ENCODE assay signal across 7 mouse cellular contexts in genomic region chr3:144556625-144557324, GRCm38 (mm10). TPM values are rescaled to one million over a fixed set of nuclear protein-coding genes. Genes with fewer than 3 reads are reported as not detected.
A peak's percentile ranks its signal among the peaks of the same experiment; 100 is the strongest.
DNase-seq lines count a peak whose midpoint lies in the region; ATAC-seq lines count a peak whose summit lies in the region.

No protein-coding gene starts in this region.

- no peaks in the 10 kb centered on the region for H3K27me3 ChIP-seq in intestine, embryonic 16.5 days (replicated peaks; ENCODE audit: control insufficient read depth, insufficient read depth, low read length)
- H3K27me3 ChIP-seq in midbrain, embryonic 13.5 days, result no peaks in the 10 kb centered on the region

- DNase-seq in ZHBTc4 (ENCODE audit: low read depth, low spot score), result peak; percentile 37
- DNase-seq in embryo, embryonic 9.5 days (ENCODE audit: extremely low spot score), result peak; percentile 48
- no peak for DNase-seq in left cerebral cortex, postnatal 4 days
- no peak for DNase-seq in T-cell, adult 2 months (ENCODE audit: low spot score)
- DNase-seq in spleen, postnatal 4 days (ENCODE audit: low spot score in 2 of 2), result no peak

- H3K27ac ChIP-seq in intestine, embryonic 16.5 days (ENCODE audit: low read length), result no peak overlapping the region
- peak overlapping the region; percentile 51; the same call in 1 of the 2 replicates for H3K27ac ChIP-seq in midbrain, embryonic 13.5 days

- peak overlapping the region; percentile 45; the same call in 1 of the 2 replicates for H3K9ac ChIP-seq in intestine, embryonic 16.5 days (ENCODE audit: low read depth, low read length)
- peak overlapping the region; percentile 55 for H3K9ac ChIP-seq in midbrain, embryonic 13.5 days (replicated peaks)

- ATAC-seq in intestine, embryonic 16.5 days, result peak; percentile 56; the same call in 1 of the 2 replicates
- ATAC-seq in midbrain, embryonic 13.5 days, result peak; percentile 54

- H3K4me2 ChIP-seq in intestine, embryonic 16.5 days (ENCODE audit: low read depth, low read length), result peak overlapping the region; percentile 42
- peak overlapping the region; percentile 54 for H3K4me2 ChIP-seq in midbrain, embryonic 13.5 days (replicated peaks)

- H3K9me3 ChIP-seq in intestine, embryonic 16.5 days (ENCODE audit: control insufficient read depth, low read length), result no peaks in the 10 kb centered on the region
- H3K9me3 ChIP-seq in midbrain, embryonic 13.5 days, result no peaks in the 10 kb centered on the region

- intact Hi-C loops in left cerebral cortex, postnatal 4 days (cut with DNase I), result no loop called here

- H3K36me3 ChIP-seq in intestine, embryonic 16.5 days (ENCODE audit: control insufficient read depth, insufficient read depth, low read length), result no peaks in the 10 kb centered on the region
- no peaks in the 10 kb centered on the region for H3K36me3 ChIP-seq in midbrain, embryonic 13.5 days

- WGBS in intestine, embryonic 16.5 days, result 23% methylated on average over 16 of the region's 16 CpGs
- 2% methylated on average over 16 of the region's 16 CpGs for WGBS in midbrain, embryonic 13.5 days

- H3K4me1 ChIP-seq in intestine, embryonic 16.5 days (ENCODE audit: control insufficient read depth, insufficient read depth, low read length), result peaks cover 31% of the 10 kb centered on the region
- peaks cover 39% of the 10 kb centered on the region for H3K4me1 ChIP-seq in midbrain, embryonic 13.5 days (replicated peaks)

- 0 out of 2 replicates have a peak overlapping the region, but pooled peaks have one; percentile 1 for H3K4me3 ChIP-seq in intestine, embryonic 16.5 days (ENCODE audit: low read length)
- peak overlapping the region; percentile 12; the same call in 1 of the 2 replicates for H3K4me3 ChIP-seq in midbrain, embryonic 13.5 days (replicated peaks)

RNA-seq across cellular contexts. Expression of gene Hs2st1, which starts 13.2 kb away (rescaled TPM):
- 6.2 and 6.4 TPM in 2 replicates for polyA plus RNA-seq in intestine, embryonic 16.5 days (2015; fragmentation: Nextera tagmentation; extraction: Ambion mirVana)
- 13.9 and 17.4 TPM in 2 replicates for polyA plus RNA-seq in midbrain, embryonic 13.5 days (2015; fragmentation: Nextera tagmentation; extraction: Ambion mirVana)
- total RNA-seq in left cerebral cortex, postnatal 4 days (2021), result 10 to 100 TPM; 56.3 to 60.1 TPM

RNA-seq across cellular contexts. Expression of gene Selenof, which starts 13.3 kb away (rescaled TPM):
- 597 and 626 TPM in 2 replicates for polyA plus RNA-seq in intestine, embryonic 16.5 days (2015; fragmentation: Nextera tagmentation; extraction: Ambion mirVana)
- 518 and 526 TPM in 2 replicates for polyA plus RNA-seq in midbrain, embryonic 13.5 days (2015; fragmentation: Nextera tagmentation; extraction: Ambion mirVana)
- 100 to 1,000 TPM; 248 to 253 TPM for total RNA-seq in left cerebral cortex, postnatal 4 days (2021)

Comparison
In these comparisons a context has a peak if more than half of its experiments do, and no peak if none do; other contexts are left out.
1. DNase-seq: peak in ZHBTc4 (single experiment) and embryo, embryonic 9.5 days (single experiment); none in left cerebral cortex, postnatal 4 days (single experiment), T-cell, adult 2 months (single experiment) and spleen, postnatal 4 days (0 of 2).